Mouse (Mus musculus): ENCODE data around the gene Vsnl1. TPM values are rescaled to one million over a fixed set of nuclear protein-coding genes. Genes with fewer than 3 reads are reported as not detected.

Vsnl1 gene
- total and polyA plus RNA-seq, 3 experiments: not detected

GRCm38 (mm10) chr12:11418112-11418511, 18.3 kb downstream of the Vsnl1 start:
- H3K27me3 ChIP-seq (ENCODE audit: control insufficient read depth in 1 of 2, insufficient read depth in 2 of 2, low read length in 2 of 2): no peaks in the 10 kb centered on the region
- no peak overlapping the region for H3K4me3 ChIP-seq (ENCODE audit: control insufficient read depth in 1 of 2, insufficient read depth in 1 of 2, low read depth in 2 of 2, low read length in 2 of 2)
- DNase-seq (ENCODE audit: low read depth, low spot score): no peak
- H3K36me3 ChIP-seq (ENCODE audit: control insufficient read depth in 1 of 2, insufficient read depth in 2 of 2, low read length in 2 of 2): no peaks in the 10 kb centered on the region
- no peaks in the 10 kb centered on the region for H3K9me3 ChIP-seq (replicated peaks; ENCODE audit: insufficient read depth, low read length)
- H3K27ac ChIP-seq (ENCODE audit: control insufficient read depth, low read depth, low read length): no peak overlapping the region
- no peak overlapping the region for H3K9ac ChIP-seq (ENCODE audit: control insufficient read depth, low read depth, low read length, poor library complexity, severe bottlenecking)
- TF ChIP-seq ELF1 (IDR thresholded peaks at IDR 0.05; ENCODE audit: low read depth, low read length) (no peak), POLR2AphosphoS2 (IDR thresholded peaks at IDR 0.05; ENCODE audit: low read length) (no peak), CHD2 (IDR thresholded peaks at IDR 0.05; ENCODE audit: low read length) (no peak), GABPA (IDR thresholded peaks at IDR 0.05; ENCODE audit: low read depth, low read length) (no peak), HCFC1 (IDR thresholded peaks at IDR 0.05; ENCODE audit: low read depth, low read length) (no peak), RAD21 (IDR thresholded peaks at IDR 0.05; ENCODE audit: low read depth, low read length) (no peak), EP300 (IDR thresholded peaks at IDR 0.05; ENCODE audit: low read depth in 1 of 2, low read length in 2 of 2) (no peak), USF1 (IDR thresholded peaks at IDR 0.05; ENCODE audit: low read depth, low read length) (no peak), MYC (IDR thresholded peaks at IDR 0.05; ENCODE audit: low read depth, low read length) (no peak), MEF2A (IDR thresholded peaks at IDR 0.05; ENCODE audit: extremely low read depth, insufficient replicate concordance, low read depth, low read length, poor library complexity, severe bottlenecking) (no peak), JUND (IDR thresholded peaks at IDR 0.05; ENCODE audit: low read depth, low read length) (no peak), TAL1 (IDR thresholded peaks at IDR 0.05; ENCODE audit: low read length) (no peak), MAZ (IDR thresholded peaks at IDR 0.05; ENCODE audit: low read depth, low read length) (no peak), USF2 (IDR thresholded peaks at IDR 0.05; ENCODE audit: borderline replicate concordance in 1 of 2, insufficient read depth in 1 of 2, low read depth in 1 of 2, low read length in 2 of 2) (no peak), NRF1 (IDR thresholded peaks at IDR 0.05; ENCODE audit: insufficient read depth, low read depth, low read length, poor library complexity, severe bottlenecking) (no peak)
- no peaks in the 10 kb centered on the region for H3K79me2 ChIP-seq (ENCODE audit: control insufficient read depth, insufficient read depth, low read length, poor library complexity)
- H3K4me1 ChIP-seq (ENCODE audit: control insufficient read depth in 1 of 2, insufficient read depth in 2 of 2, low read length in 2 of 2): no peaks in the 10 kb centered on the region

- TF ChIP-seq SMC3 (IDR thresholded peaks at IDR 0.05; ENCODE audit: low read depth, low read length) (no peak), USF2 (IDR thresholded peaks at IDR 0.05; ENCODE audit: borderline replicate concordance in 1 of 2, insufficient read depth in 1 of 2, low read depth in 1 of 2, low read length in 2 of 2) (no peak), CHD2 (IDR thresholded peaks at IDR 0.05; ENCODE audit: low read length) (no peak), MXI1 (IDR thresholded peaks at IDR 0.05; ENCODE audit: low read depth, low read length) (no peak)
Observed at GRCm38 (mm10) chr12:11407679-11408078, 28.7 kb downstream of the Vsnl1 start.

More at GRCm38 (mm10) chr12:11407679-11408078, 28.7 kb downstream of the Vsnl1 start:
- H3K27ac ChIP-seq (ENCODE audit: control insufficient read depth, low read depth, low read length): no peak overlapping the region
- H3K4me1 ChIP-seq (ENCODE audit: control insufficient read depth in 1 of 2, insufficient read depth in 2 of 2, low read length in 2 of 2): no peaks in the 10 kb centered on the region
- H3K4me3 ChIP-seq (ENCODE audit: control insufficient read depth in 1 of 2, insufficient read depth in 1 of 2, low read depth in 2 of 2, low read length in 2 of 2): no peak overlapping the region
- DNase-seq (ENCODE audit: low read depth, low spot score): no peak
- no peaks in the 10 kb centered on the region for H3K9me3 ChIP-seq (replicated peaks; ENCODE audit: insufficient read depth, low read length)
- H3K27me3 ChIP-seq (ENCODE audit: control insufficient read depth in 1 of 2, insufficient read depth in 2 of 2, low read length in 2 of 2): no peaks in the 10 kb centered on the region
- H3K36me3 ChIP-seq (ENCODE audit: control insufficient read depth in 1 of 2, insufficient read depth in 2 of 2, low read length in 2 of 2): no peaks in the 10 kb centered on the region
- no peaks in the 10 kb centered on the region for H3K79me2 ChIP-seq (ENCODE audit: control insufficient read depth, insufficient read depth, low read length, poor library complexity)
- H3K9ac ChIP-seq (ENCODE audit: control insufficient read depth, low read depth, low read length, poor library complexity, severe bottlenecking): no peak overlapping the region
